Mouse (Mus musculus) cortical plate, adult 2 months (tissue): ENCODE results near the gene Gm10100. TPM values are rescaled to one million over a fixed set of nuclear protein-coding genes. Genes with fewer than 3 reads are reported as not detected.
"Not testable (repeated sequence)": the region's sequence is repeated elsewhere in the genome, so short reads cannot be mapped to it uniquely, and the experiment has no call there.

Experiments
- H3K27ac ChIP-seq: fragments of 200-500 bp; 2 replicates; pipeline ENCODE4 v1.5.1; 2012; ENCODE audit warnings: low read length, control low read depth, inconsistent platforms; ENCODE audit not compliant: insufficient read depth
- H3K4me1 ChIP-seq: fragments of 200-500 bp; 2 replicates; pipeline ENCODE4 v1.6.1; 2011; ENCODE audit warnings: low read length; ENCODE audit not compliant: control insufficient read depth, insufficient read depth
- H3K4me3 ChIP-seq: fragments of 200-500 bp; 2 replicates; pipeline ENCODE4 v1.5.1; 2011; ENCODE audit warnings: mild to moderate bottlenecking, low read length, control low read depth; ENCODE audit not compliant: insufficient read depth
- CTCF ChIP-seq: fragments of 200-500 bp; IDR thresholded peaks from 2 replicates; pipeline ENCODE4 v1.5.1; 2011; ENCODE audit warnings: mild to moderate bottlenecking, control low read depth, low read length; ENCODE audit not compliant: insufficient read depth; ENCODE audit errors: extremely low read depth
- POLR2A ChIP-seq: fragments of 200-500 bp; IDR thresholded peaks from 2 replicates; pipeline ENCODE4 v1.6.1; 2011; ENCODE audit warnings: mild to moderate bottlenecking, low read length, control low read depth; ENCODE audit not compliant: insufficient read depth; ENCODE audit errors: extremely low read depth
- polyA plus RNA-seq: library from polyadenylated mRNA; depleted of rRNA; stranded (reverse); fragments of >200 nt; gene quantifications from 2 replicates; pipeline ENCODE4 v1.2.3, GENCODE M21; 2012; rRNA removed

The Gm10100 gene
- polyA plus RNA-seq, 1 experiment: not detected

DNA sequence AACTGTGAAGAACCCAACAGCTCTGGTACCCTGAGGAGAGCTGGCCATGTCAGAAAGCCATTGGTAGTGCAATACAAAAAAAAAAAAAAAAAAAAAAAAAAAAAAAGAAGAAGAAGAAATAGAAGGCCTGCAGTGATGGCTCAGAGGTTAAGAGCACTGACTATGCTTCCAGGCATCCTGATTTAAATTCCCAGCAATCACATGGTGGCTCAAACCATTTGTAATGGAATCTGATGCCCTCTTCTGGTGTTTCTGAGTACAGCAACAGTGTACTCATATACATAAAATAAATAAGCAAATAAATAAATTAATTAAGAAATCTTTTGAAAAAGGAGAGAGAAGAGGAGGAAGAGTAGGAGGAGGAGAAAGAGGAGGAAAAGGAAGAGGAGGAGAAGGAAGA lies 27.2 kb downstream of the Gm10100 start:
- Histone ChIP-seq H3K27ac (no peak overlapping the region), H3K4me3 (no peak overlapping the region), H3K4me1 (no peaks in the 10 kb centered on the region)
- TF ChIP-seq POLR2A (no peak), CTCF (no peak)

GRCm38 (mm10) chr10:77759582-77759981 lies 33.3 kb downstream of the Gm10100 start, which contains the start of gene Gm3233:
Gene Gm3233, minus strand, starts transcription at chr10:77759682.
- not testable (repeated sequence) for H3K27ac ChIP-seq, H3K4me3 ChIP-seq, H3K4me1 ChIP-seq

DNA sequence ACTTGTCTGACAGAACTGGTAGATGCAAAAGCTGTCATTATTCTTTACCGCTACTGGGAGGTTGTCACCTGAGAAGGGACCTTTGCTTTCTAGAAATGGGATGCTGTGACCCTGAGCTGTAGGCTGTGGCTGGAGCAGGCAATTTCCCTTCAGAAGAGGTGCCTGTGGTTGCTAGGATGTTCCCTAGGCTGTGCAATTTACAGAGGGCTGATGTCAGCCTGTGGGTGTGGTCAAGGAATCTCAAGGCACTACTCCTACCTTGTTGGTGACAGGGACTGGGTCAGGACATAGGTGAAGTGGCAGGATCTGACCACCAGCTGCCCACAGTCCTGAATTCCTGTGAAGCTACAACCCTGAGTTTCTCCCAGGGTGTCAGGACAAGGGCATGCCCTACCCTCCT lies 43.4 kb downstream of the Gm10100 start:
- no peaks in the 10 kb centered on the region for H3K4me1 ChIP-seq
- no peak overlapping the region for H3K4me3 ChIP-seq
- no peak for TF ChIP-seq CTCF
- no peak for TF ChIP-seq POLR2A
- no peak overlapping the region; the same call in 1 of the 2 replicates for H3K27ac ChIP-seq

DNA sequence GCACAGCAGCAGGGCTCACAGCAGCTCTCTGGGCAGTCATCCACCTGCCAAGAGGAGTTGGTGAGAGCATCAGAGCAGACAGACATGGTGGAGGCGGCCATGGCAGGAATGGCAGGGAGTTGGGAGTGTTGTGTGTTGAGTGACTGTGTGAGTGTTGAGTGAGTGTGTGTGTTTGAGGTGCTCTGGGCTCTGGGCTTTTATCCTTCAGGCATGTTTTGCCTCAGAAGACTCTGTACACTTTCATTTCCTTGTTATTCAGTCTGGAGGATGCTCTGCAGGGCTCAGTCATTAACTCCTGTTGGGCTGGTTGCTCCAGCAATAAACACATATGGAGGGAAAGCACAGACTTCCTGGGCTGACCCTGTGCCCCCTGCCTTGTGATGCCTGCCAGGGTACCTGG lies 44.9 kb downstream of the Gm10100 start, which contains the start of gene Gm3238:
Gene Gm3238, minus strand, starts transcription at position 101 of the 400 bp plus-strand sequence.
- not testable (repeated sequence) for H3K4me1 ChIP-seq, H3K4me3 ChIP-seq, H3K27ac ChIP-seq

- H3K27ac ChIP-seq, H3K4me1 ChIP-seq, H3K4me3 ChIP-seq: not testable (repeated sequence)
These were observed 45.9 kb downstream of the Gm10100 start for GRCm38 (mm10) chr10:77772142-77772541.

Other genes with a start within 250 kb of the Gm10100 start
- gene Fam207a, start 210.7 kb upstream of the Gm10100 start, polyA plus RNA-seq: 34.5 and 35.1 TPM in 2 replicates
- gene Itgb2, start 196.2 kb upstream of the Gm10100 start, polyA plus RNA-seq: 6.1 and 7.3 TPM in 2 replicates
- gene Pttg1ip, start 144.8 kb upstream of the Gm10100 start, polyA plus RNA-seq: 111 and 113 TPM in 2 replicates
- gene Sumo3, start 120.4 kb upstream of the Gm10100 start, polyA plus RNA-seq: 270 and 272 TPM in 2 replicates
- 9.3 TPM in 1 of 2 replicates, not detected in the other for gene Gm49325, start 120.3 kb upstream of the Gm10100 start, polyA plus RNA-seq
- gene Ube2g2, start 104.2 kb upstream of the Gm10100 start, polyA plus RNA-seq: 38.8 and 40.7 TPM in 2 replicates
- gene Tspear, start 39.9 kb upstream of the Gm10100 start, polyA plus RNA-seq: 0.29 TPM in 1 of 2 replicates, not detected in the other
- not detected in 2 replicates for gene Gm19402, start 35.7 kb upstream of the Gm10100 start, polyA plus RNA-seq
- not detected in 2 replicates for gene Gm9508, start 29.3 kb upstream of the Gm10100 start, polyA plus RNA-seq
- gene Gm10272, start 19.9 kb upstream of the Gm10100 start, polyA plus RNA-seq: not detected in 2 replicates
- not detected in 2 replicates for gene Gm10024, start 15.0 kb upstream of the Gm10100 start, polyA plus RNA-seq
- gene Gm10142, start 10.7 kb upstream of the Gm10100 start, polyA plus RNA-seq: not detected in 2 replicates
- not detected in 2 replicates for gene Krtap12-1, start 5.9 kb upstream of the Gm10100 start, polyA plus RNA-seq
- not detected in 2 replicates for gene Gm18596, start 16.2 kb downstream of the Gm10100 start, polyA plus RNA-seq
- not detected in 2 replicates for gene Gm9736, start 24.9 kb downstream of the Gm10100 start, polyA plus RNA-seq
- not detected in 2 replicates for gene Gm3233, start 33.2 kb downstream of the Gm10100 start, polyA plus RNA-seq
- not detected in 2 replicates for gene Gm3238, start 44.8 kb downstream of the Gm10100 start, polyA plus RNA-seq
- gene Gm7138, start 50.5 kb downstream of the Gm10100 start, polyA plus RNA-seq: not detected in 2 replicates
- not detected in 2 replicates for gene Gm3250, start 56.1 kb downstream of the Gm10100 start, polyA plus RNA-seq
- gene Gm7137, start 61.7 kb downstream of the Gm10100 start, polyA plus RNA-seq: not detected in 2 replicates
- gene Gm9639, start 68.6 kb downstream of the Gm10100 start, polyA plus RNA-seq: not detected in 2 replicates
- not detected in 2 replicates for gene Gm19668, start 72.6 kb downstream of the Gm10100 start, polyA plus RNA-seq
- gene Gm9507, start 85.4 kb downstream of the Gm10100 start, polyA plus RNA-seq: not detected in 2 replicates
- gene Gm2696, start 88.2 kb downstream of the Gm10100 start, polyA plus RNA-seq: not detected in 2 replicates
- not detected in 2 replicates for gene Krtap10-4, start 100.6 kb downstream of the Gm10100 start, polyA plus RNA-seq
- gene Krtap10-10, start 109.5 kb downstream of the Gm10100 start, polyA plus RNA-seq: not detected in 2 replicates
- gene Gm36176, start 120.3 kb downstream of the Gm10100 start, polyA plus RNA-seq: not detected in 2 replicates
- gene Gm10318, start 126.4 kb downstream of the Gm10100 start, polyA plus RNA-seq: 0.15 TPM in 1 of 2 replicates, not detected in the other
- not detected in 2 replicates for gene Gm3285, start 135.5 kb downstream of the Gm10100 start, polyA plus RNA-seq
- gene Lrrc3, start 176.1 kb downstream of the Gm10100 start, polyA plus RNA-seq: 7.3 and 7.7 TPM in 2 replicates
- 30.8 and 32.0 TPM in 2 replicates for gene Trpm2, start 244.1 kb downstream of the Gm10100 start, polyA plus RNA-seq